Mouse (Mus musculus): ENCODE measurements at regions not wholly inside any gene's neighbourhood (a gene's known extent, or its start where the extent isn't known, plus 50 kb on each side); places are given as distances from the start of the nearest gene placed in this dataset.

GRCm38 (mm10) chr2:15161831-15162230 lies 107.0 kb upstream of the Nsun6 start:
- in situ Hi-C loops (cut with MboI; ENCODE audit: low sequenced_read_pairs in 2 of 2, unreplicated experiment in 2 of 2): no loop called here
- Histone ChIP-seq H3K36me3 (ENCODE audit: control insufficient read depth, insufficient read depth, low read length, poor library complexity, severe bottlenecking) (no peaks in the 10 kb centered on the region), H3K4me3 (ENCODE audit: insufficient read depth in 1 of 2, low read depth in 1 of 2, low read length in 2 of 2, poor library complexity in 1 of 2, severe bottlenecking in 1 of 2) (no peak overlapping the region), H3K4me1 (ENCODE audit: control insufficient read depth in 2 of 2, insufficient read depth in 2 of 2, low read length in 2 of 2, poor library complexity in 1 of 2) (peaks cover 0 to 8% of the 10 kb centered on the region in 2 experiments; a peak in 1 of 4 replicates), H3K27ac (ENCODE audit: insufficient read depth, low read depth, low read length, poor library complexity, severe bottlenecking) (no peak overlapping the region), H3K9me3 (ENCODE audit: control insufficient read depth, insufficient read depth, low read depth, low read length) (no peaks in the 10 kb centered on the region), H3K9ac (ENCODE audit: insufficient read depth, low read depth, low read length, poor library complexity, severe bottlenecking) (no peak overlapping the region)
- no peak for DNase-seq (ENCODE audit: low read depth, low spot score)
- TF ChIP-seq HCFC1 (IDR thresholded peaks at IDR 0.05; ENCODE audit: borderline replicate concordance, insufficient read depth, low read length) (no peak), MAFK (IDR thresholded peaks at IDR 0.05; ENCODE audit: insufficient read depth, low read depth, low read length) (no peak)

DNA sequence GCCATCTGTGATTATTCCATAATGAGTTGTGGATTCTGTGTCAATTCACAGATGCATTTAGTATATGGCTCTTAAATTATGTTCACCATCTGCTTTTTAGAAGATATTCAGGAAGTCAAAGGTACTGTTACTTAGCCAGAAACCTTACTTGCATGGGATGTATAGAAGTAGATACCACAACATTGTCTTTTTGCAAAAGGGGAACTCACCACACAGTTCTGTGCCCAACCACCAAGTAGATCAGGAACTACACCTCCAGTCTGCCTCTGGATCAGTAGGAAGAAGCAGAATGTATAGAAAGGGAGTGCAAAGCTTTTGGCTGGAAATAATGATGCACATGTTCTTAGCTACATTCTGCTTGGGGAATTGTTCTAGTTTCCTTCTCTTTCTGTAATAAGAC lies 102.8 kb upstream of the Nsun6 start:
- no peak overlapping the region for H3K27ac ChIP-seq (ENCODE audit: insufficient read depth, low read depth, low read length, poor library complexity, severe bottlenecking)
- peaks cover 0 to 7% of the 10 kb centered on the region in 2 experiments; a peak in 1 of 4 replicates for H3K4me1 ChIP-seq (ENCODE audit: control insufficient read depth in 2 of 2, insufficient read depth in 2 of 2, low read length in 2 of 2, poor library complexity in 1 of 2)
- TF ChIP-seq CHD2 (IDR thresholded peaks at IDR 0.05; ENCODE audit: low read depth, low read length): no peak
- TF ChIP-seq HCFC1 (IDR thresholded peaks at IDR 0.05; ENCODE audit: borderline replicate concordance, insufficient read depth, low read length): no peak
- TF ChIP-seq MAFK (IDR thresholded peaks at IDR 0.05; ENCODE audit: insufficient read depth, low read depth, low read length): no peak
- H3K9me3 ChIP-seq (ENCODE audit: control insufficient read depth, insufficient read depth, low read depth, low read length): no peaks in the 10 kb centered on the region
- no peak overlapping the region for H3K9ac ChIP-seq (ENCODE audit: insufficient read depth, low read depth, low read length, poor library complexity, severe bottlenecking)
- in situ Hi-C loops (cut with MboI; ENCODE audit: low sequenced_read_pairs in 2 of 2, unreplicated experiment in 2 of 2): no loop called here
- DNase-seq (ENCODE audit: low read depth, low spot score): no peak
- H3K36me3 ChIP-seq (ENCODE audit: control insufficient read depth, insufficient read depth, low read length, poor library complexity, severe bottlenecking): no peaks in the 10 kb centered on the region
- no peak overlapping the region for H3K4me3 ChIP-seq (ENCODE audit: insufficient read depth in 1 of 2, low read depth in 1 of 2, low read length in 2 of 2, poor library complexity in 1 of 2, severe bottlenecking in 1 of 2)

- TF ChIP-seq CHD2 (IDR thresholded peaks at IDR 0.05; ENCODE audit: low read depth, low read length) (no peak), ZNF384 (IDR thresholded peaks at IDR 0.05; ENCODE audit: low read depth, low read length) (no peak), HCFC1 (IDR thresholded peaks at IDR 0.05; ENCODE audit: borderline replicate concordance, insufficient read depth, low read length) (no peak), ZC3H11A (IDR thresholded peaks at IDR 0.05; ENCODE audit: borderline replicate concordance, low read depth, low read length) (no peak), MAFK (IDR thresholded peaks at IDR 0.05; ENCODE audit: insufficient read depth, low read depth, low read length) (no peak)
- Histone ChIP-seq H3K4me1 (ENCODE audit: control insufficient read depth in 2 of 2, insufficient read depth in 2 of 2, low read length in 2 of 2, poor library complexity in 1 of 2) (no peaks in the 10 kb centered on the region), H3K36me3 (ENCODE audit: control insufficient read depth, insufficient read depth, low read length, poor library complexity, severe bottlenecking) (no peaks in the 10 kb centered on the region), H3K9ac (ENCODE audit: insufficient read depth, low read depth, low read length, poor library complexity, severe bottlenecking) (no peak overlapping the region), H3K4me3 (ENCODE audit: insufficient read depth in 1 of 2, low read depth in 1 of 2, low read length in 2 of 2, poor library complexity in 1 of 2, severe bottlenecking in 1 of 2) (no peak overlapping the region), H3K27ac (ENCODE audit: insufficient read depth, low read depth, low read length, poor library complexity, severe bottlenecking) (no peak overlapping the region), H3K9me3 (ENCODE audit: control insufficient read depth, insufficient read depth, low read depth, low read length) (no peaks in the 10 kb centered on the region)
- in situ Hi-C loops (cut with MboI; ENCODE audit: low sequenced_read_pairs in 2 of 2, unreplicated experiment in 2 of 2): no loop called here
- DNase-seq (ENCODE audit: low read depth, low spot score): no peak
Observed at GRCm38 (mm10) chr2:15150823-15151222, 96.0 kb upstream of the Nsun6 start.

DNA sequence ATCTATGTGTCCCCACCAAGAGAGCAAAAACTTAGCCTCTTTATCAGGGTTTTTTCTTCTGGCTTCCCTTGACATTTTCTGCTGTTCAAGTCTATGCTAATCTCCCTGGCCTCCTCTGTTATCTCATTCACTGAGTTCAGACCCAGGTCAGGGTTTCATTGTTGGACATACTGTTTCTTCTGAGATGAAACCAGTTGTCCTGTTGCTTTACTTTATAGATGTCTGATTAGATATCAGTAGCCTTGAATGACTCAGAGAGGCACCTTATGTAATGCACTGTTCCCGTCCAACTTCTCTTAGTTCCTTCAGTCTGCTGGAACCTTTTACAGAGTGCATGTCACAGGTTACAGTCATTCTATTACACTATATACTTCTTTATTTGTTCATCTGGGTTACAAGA lies 93.5 kb upstream of the Nsun6 start:
- DNase-seq (ENCODE audit: low read depth, low spot score): no peak
- no peak overlapping the region for H3K9ac ChIP-seq (ENCODE audit: insufficient read depth, low read depth, low read length, poor library complexity, severe bottlenecking)
- no peak overlapping the region for H3K27ac ChIP-seq (ENCODE audit: insufficient read depth, low read depth, low read length, poor library complexity, severe bottlenecking)
- no peaks in the 10 kb centered on the region for H3K36me3 ChIP-seq (ENCODE audit: control insufficient read depth, insufficient read depth, low read length, poor library complexity, severe bottlenecking)
- TF ChIP-seq CHD2 (IDR thresholded peaks at IDR 0.05; ENCODE audit: low read depth, low read length) (no peak), HCFC1 (IDR thresholded peaks at IDR 0.05; ENCODE audit: borderline replicate concordance, insufficient read depth, low read length) (no peak), ZC3H11A (IDR thresholded peaks at IDR 0.05; ENCODE audit: borderline replicate concordance, low read depth, low read length) (no peak), MAFK (IDR thresholded peaks at IDR 0.05; ENCODE audit: insufficient read depth, low read depth, low read length) (no peak), ZNF384 (IDR thresholded peaks at IDR 0.05; ENCODE audit: low read depth, low read length) (no peak)
- in situ Hi-C loops (cut with MboI; ENCODE audit: low sequenced_read_pairs in 2 of 2, unreplicated experiment in 2 of 2): no loop called here
- no peak overlapping the region for H3K4me3 ChIP-seq (ENCODE audit: insufficient read depth in 1 of 2, low read depth in 1 of 2, low read length in 2 of 2, poor library complexity in 1 of 2, severe bottlenecking in 1 of 2)
- no peaks in the 10 kb centered on the region for H3K9me3 ChIP-seq (ENCODE audit: control insufficient read depth, insufficient read depth, low read depth, low read length)
- H3K4me1 ChIP-seq (ENCODE audit: control insufficient read depth in 2 of 2, insufficient read depth in 2 of 2, low read length in 2 of 2, poor library complexity in 1 of 2): no peaks in the 10 kb centered on the region; a peak in 1 of 4 replicates

DNA sequence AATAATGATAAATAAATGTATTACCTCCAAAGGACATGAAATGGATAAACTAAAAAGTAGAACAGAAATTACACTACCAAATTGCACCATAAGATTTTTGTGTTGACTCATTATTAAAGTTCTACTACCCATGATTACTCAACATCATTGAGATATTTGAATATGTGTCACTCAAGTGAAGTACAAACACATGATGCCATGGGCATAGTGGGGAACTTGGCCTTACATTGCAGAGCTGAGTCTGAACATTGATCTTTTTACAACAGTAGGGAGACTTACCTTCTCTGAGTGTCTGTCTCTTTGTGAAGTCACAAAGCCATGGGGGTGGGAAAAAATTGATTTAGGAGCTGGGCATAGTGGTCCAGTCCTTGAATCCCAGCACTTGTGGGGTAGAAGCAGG lies 92.1 kb upstream of the Nsun6 start:
- in situ Hi-C loops (cut with MboI; ENCODE audit: low sequenced_read_pairs in 2 of 2, unreplicated experiment in 2 of 2): no loop called here
- Histone ChIP-seq H3K9me3 (ENCODE audit: control insufficient read depth, insufficient read depth, low read depth, low read length) (no peaks in the 10 kb centered on the region), H3K4me3 (ENCODE audit: insufficient read depth in 1 of 2, low read depth in 1 of 2, low read length in 2 of 2, poor library complexity in 1 of 2, severe bottlenecking in 1 of 2) (no peak overlapping the region), H3K27ac (ENCODE audit: insufficient read depth, low read depth, low read length, poor library complexity, severe bottlenecking) (no peak overlapping the region), H3K9ac (ENCODE audit: insufficient read depth, low read depth, low read length, poor library complexity, severe bottlenecking) (no peak overlapping the region), H3K4me1 (ENCODE audit: control insufficient read depth in 2 of 2, insufficient read depth in 2 of 2, low read length in 2 of 2, poor library complexity in 1 of 2) (no peaks in the 10 kb centered on the region; a peak in 1 of 4 replicates), H3K36me3 (ENCODE audit: control insufficient read depth, insufficient read depth, low read length, poor library complexity, severe bottlenecking) (no peaks in the 10 kb centered on the region)
- no peak for DNase-seq (ENCODE audit: low read depth, low spot score)
- TF ChIP-seq CHD2 (IDR thresholded peaks at IDR 0.05; ENCODE audit: low read depth, low read length) (no peak), ZC3H11A (IDR thresholded peaks at IDR 0.05; ENCODE audit: borderline replicate concordance, low read depth, low read length) (no peak), MAFK (IDR thresholded peaks at IDR 0.05; ENCODE audit: insufficient read depth, low read depth, low read length) (no peak), HCFC1 (IDR thresholded peaks at IDR 0.05; ENCODE audit: borderline replicate concordance, insufficient read depth, low read length) (no peak), ZNF384 (IDR thresholded peaks at IDR 0.05; ENCODE audit: low read depth, low read length) (no peak)

All from ES-E14 (cell line).